Mouse (Mus musculus) embryonic facial prominence, embryonic 11.5 days (tissue): ENCODE results near the gene Hamp. TPM values are rescaled to one million over a fixed set of nuclear protein-coding genes. Genes with fewer than 3 reads are reported as not detected.

ENCODE experiments used
- ATAC-seq: fragments of 200-750 bp; cut with Nextera tagmentation; replicated peaks from 2 replicates; pipeline ENCODE4 v1.8.0; 2017; ENCODE audit warnings: low read depth; ENCODE audit not compliant: insufficient number of reproducible peaks, low FRiP score, low TSS enrichment
- DNase-seq: peaks from one replicate; pipeline ENCODE4 v3.0.0-alpha.2; 2015; ENCODE audit warnings: low spot score
- H3K27ac ChIP-seq: fragments of 300-500 bp; sonication (generic); replicated peaks from 2 replicates; pipeline ENCODE4 v1.5.1; 2014; ENCODE audit warnings: mild to moderate bottlenecking, low read depth, low read length, control low read depth
- H3K27me3 ChIP-seq: fragments of 300-500 bp; sonication (generic); 2 replicates; pipeline ENCODE4 v1.6.1; 2014; ENCODE audit warnings: mild to moderate bottlenecking, low read length, moderate library complexity, mixed read lengths; ENCODE audit not compliant: control insufficient read depth, insufficient read depth
- H3K36me3 ChIP-seq: fragments of 300-500 bp; sonication (generic); replicated peaks from 2 replicates; pipeline ENCODE4 v1.6.1; 2014; ENCODE audit warnings: low read depth, mild to moderate bottlenecking, low read length, moderate library complexity, mixed read lengths; ENCODE audit not compliant: control insufficient read depth, insufficient read depth
- H3K4me1 ChIP-seq: fragments of 300-500 bp; sonication (generic); 2 replicates; pipeline ENCODE4 v1.6.1; 2014; ENCODE audit warnings: low read length, mixed read lengths; ENCODE audit not compliant: control insufficient read depth, insufficient read depth
- H3K4me2 ChIP-seq: fragments of 300-500 bp; sonication (generic); 2 replicates; pipeline ENCODE4 v1.6.1; 2014; ENCODE audit warnings: low read depth, mild to moderate bottlenecking, control low read depth, low read length, moderate library complexity
- H3K4me3 ChIP-seq: fragments of 300-500 bp; sonication (generic); 2 replicates; pipeline ENCODE4 v1.5.1; 2014; ENCODE audit warnings: low read depth, low read length, control low read depth
- H3K9ac ChIP-seq: fragments of 300-500 bp; sonication (generic); replicated peaks from 2 replicates; pipeline ENCODE4 v1.6.1; 2014; ENCODE audit warnings: mild to moderate bottlenecking, control low read depth, low read length
- H3K9me3 ChIP-seq: fragments of 300-500 bp; sonication (generic); replicated peaks from 2 replicates; pipeline ENCODE4 v1.6.1; 2016; ENCODE audit warnings: mild to moderate bottlenecking, low read length, inconsistent platforms, mixed read lengths; ENCODE audit not compliant: control insufficient read depth
- WGBS: fragments of 180-500 bp; shearing (Covaris S2); extraction: QIAGEN DNeasy Blood & Tissue Kit; methylation state at CpG from one replicate; pipeline ENCODE4 v1.1.7; 2014; 5-methylcytosine and 5-hydroxymethylcytosine counted together
- polyA plus RNA-seq: library from polyadenylated mRNA; unstranded; fragments of >200 nt; fragmentation: Nextera tagmentation; extraction: Ambion mirVana; gene quantifications from 2 replicates; pipeline ENCODE4 v1.2.1, GENCODE M21; 2014

The Hamp gene
- polyA plus RNA-seq, 1 experiment from 2014 or later = not detected

GRCm38 (mm10) chr7:30959786-30960349, 16.0 kb upstream of the Hamp start:
- Histone ChIP-seq H3K27me3 (no peaks in the 10 kb centered on the region), H3K4me3 (no peak overlapping the region), H3K9ac (no peak overlapping the region), H3K4me1 (no peaks in the 10 kb centered on the region), H3K4me2 (no peak overlapping the region), H3K27ac (no peak overlapping the region), H3K36me3 (no peaks in the 10 kb centered on the region; the same call in none of the 2 replicates), H3K9me3 (no peaks in the 10 kb centered on the region)
- DNase-seq (no peak), ATAC-seq (no peak)
- WGBS = 80% methylated on average over 6 of the region's 6 CpGs

- Histone ChIP-seq H3K27ac (no peak overlapping the region), H3K4me1 (no peaks in the 10 kb centered on the region), H3K36me3 (peaks cover 2% of the 10 kb centered on the region), H3K4me3 (no peak overlapping the region), H3K4me2 (no peak overlapping the region), H3K9ac (no peak overlapping the region), H3K9me3 (no peaks in the 10 kb centered on the region), H3K27me3 (no peaks in the 10 kb centered on the region)
- 96% methylated on average over 9 of the region's 9 CpGs for WGBS
- ATAC-seq (no peak), DNase-seq (no peak)
These were observed 15.1 kb upstream of the Hamp start for GRCm38 (mm10) chr7:30958866-30959487.

GRCm38 (mm10) chr7:30958109-30958865, 14.5 kb upstream of the Hamp start:
- DNase-seq (no peak), ATAC-seq (no peak)
- Histone ChIP-seq H3K4me3 (peak overlapping the region; percentile 97), H3K27me3 (no peaks in the 10 kb centered on the region), H3K4me2 (peak overlapping the region; percentile 54), H3K4me1 (no peaks in the 10 kb centered on the region), H3K27ac (peak overlapping the region; percentile 97; the same call in 1 of the 2 replicates), H3K36me3 (peaks cover 7% of the 10 kb centered on the region), H3K9me3 (no peaks in the 10 kb centered on the region), H3K9ac (peak overlapping the region; percentile 99)
- WGBS = 72% methylated on average over 28 of the region's 28 CpGs

- WGBS = under 1% methylated on average over 43 of the region's 43 CpGs
- peak; percentile 58; the same call in 1 of the 2 replicates for ATAC-seq
These were observed 13.5 kb upstream of the Hamp start for GRCm38 (mm10) chr7:30957367-30957783.

GRCm38 (mm10) chr7:30956756-30957366, 13.0 kb upstream of the Hamp start, which contains the start of gene Usf2:
TSS of gene Usf2 (minus strand) at chr7:30956803.
- Histone ChIP-seq H3K27ac (peak within 1 kb of the TSS; percentile 97), H3K36me3 (peaks cover 9% of the 10 kb centered on the region), H3K9ac (peak within 1 kb of the TSS; percentile 99), H3K9me3 (no peaks in the 10 kb centered on the region), H3K4me1 (no peaks in the 10 kb centered on the region), H3K4me3 (peak within 1 kb of the TSS; percentile 97), H3K4me2 (peak within 1 kb of the TSS; percentile 89), H3K27me3 (no peaks in the 10 kb centered on the region)
- ATAC-seq (0 out of 2 replicates have a peak, but pooled peaks have one; percentile 17), DNase-seq (peak; percentile 83)
- WGBS = under 1% methylated on average over 22 of the region's 82 CpGs

More at GRCm38 (mm10) chr7:30957367-30957783, 13.5 kb upstream of the Hamp start:
- H3K9me3 ChIP-seq = no peaks in the 10 kb centered on the region
- H3K4me2 ChIP-seq = peak overlapping the region; percentile 54
- H3K27ac ChIP-seq = peak overlapping the region; percentile 97
- no peaks in the 10 kb centered on the region for H3K27me3 ChIP-seq
- peak overlapping the region; percentile 99 for H3K9ac ChIP-seq
- H3K4me1 ChIP-seq = no peaks in the 10 kb centered on the region
- peaks cover 9% of the 10 kb centered on the region for H3K36me3 ChIP-seq
- H3K4me3 ChIP-seq = peak overlapping the region; percentile 97
- peak; percentile 86 for DNase-seq

- no peaks in the 10 kb centered on the region for H3K9me3 ChIP-seq
- H3K27ac ChIP-seq = peak overlapping the region; percentile 97
- H3K4me1 ChIP-seq = no peaks in the 10 kb centered on the region
- peak overlapping the region; percentile 97 for H3K4me3 ChIP-seq
- peak overlapping the region; percentile 89 for H3K4me2 ChIP-seq
- H3K9ac ChIP-seq = peak overlapping the region; percentile 99
- peaks cover 9% of the 10 kb centered on the region for H3K36me3 ChIP-seq
- no peaks in the 10 kb centered on the region for H3K27me3 ChIP-seq
- DNase-seq = no peak
- ATAC-seq = peak; percentile 40
- 0% methylated on average over 19 of the region's 49 CpGs for WGBS
These were observed 12.5 kb upstream of the Hamp start for GRCm38 (mm10) chr7:30956357-30956751.

GRCm38 (mm10) chr7:30955584-30956356, 11.9 kb upstream of the Hamp start:
- under 1% methylated on average over 60 of the region's 64 CpGs for WGBS
- no peaks in the 10 kb centered on the region for H3K27me3 ChIP-seq
- H3K4me1 ChIP-seq = no peaks in the 10 kb centered on the region
- H3K9ac ChIP-seq = peak overlapping the region; percentile 99
- peak; percentile 74 for ATAC-seq
- H3K4me3 ChIP-seq = peak overlapping the region; percentile 97
- peaks cover 9% of the 10 kb centered on the region for H3K36me3 ChIP-seq
- H3K9me3 ChIP-seq = no peaks in the 10 kb centered on the region
- peak overlapping the region; percentile 97 for H3K27ac ChIP-seq
- DNase-seq = peak; percentile 91
- H3K4me2 ChIP-seq = peak overlapping the region; percentile 89
